In the genomic region with DNA sequence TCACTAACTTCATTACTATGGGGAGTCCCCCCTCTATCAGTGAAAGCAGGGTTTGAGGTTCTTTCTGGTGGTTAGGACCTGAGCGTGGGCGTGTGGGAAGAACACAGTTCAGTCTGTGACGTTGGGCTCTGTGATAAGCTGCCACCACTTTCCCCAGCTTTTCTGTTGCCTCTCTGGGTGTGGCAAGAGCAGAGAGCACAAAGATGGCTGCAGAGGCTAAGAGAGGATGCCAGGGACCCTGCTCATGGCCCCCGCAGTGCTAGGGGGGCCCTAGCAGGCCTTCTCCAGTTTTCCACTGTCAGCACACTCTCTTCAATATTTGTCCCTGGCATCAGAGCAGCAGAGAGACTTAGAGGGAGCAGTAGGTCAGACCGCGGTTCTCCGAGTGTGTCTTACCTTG, we compare ENCODE assay signal across 17 mouse cellular contexts.
DNase-seq lines count a peak whose midpoint lies in the region; ATAC-seq and TF ChIP-seq lines count a peak whose summit lies in the region.
"Had no signal": no experiment of that assay in that cellular context is flagged by ENCODE, and none has a peak within 500 bp of the region (broad histone marks: within the 10 kb centered on the region; RNA-seq: fewer than 3 reads in every experiment).

No protein-coding gene starts in this region.

- no peaks in the 10 kb centered on the region for H3K9me3 ChIP-seq in midbrain, embryonic 10.5 days (replicated peaks)
- no peaks in the 10 kb centered on the region for H3K9me3 ChIP-seq in midbrain, embryonic 11.5 days (ENCODE audit: control insufficient read depth, low read length)
- no peaks in the 10 kb centered on the region for H3K9me3 ChIP-seq in MEL (replicated peaks; ENCODE audit: insufficient read depth, low read length)
- H3K9me3 ChIP-seq in liver, embryonic 12.5 days (replicated peaks): no peaks in the 10 kb centered on the region
- H3K9me3 ChIP-seq: forebrain, embryonic 12.5 days; heart, embryonic 13.5 days; hindbrain, embryonic 12.5 days; lung, embryonic 15.5 days had no signal

- ATAC-seq in midbrain, embryonic 11.5 days (ENCODE audit: low FRiP score): no peak
- peak; percentile 62 for ATAC-seq in liver, embryonic 12.5 days
- ATAC-seq: intestine, postnatal 0 days had no signal

- peaks cover 45% of the 10 kb centered on the region for H3K36me3 ChIP-seq in midbrain, embryonic 10.5 days
- no peaks in the 10 kb centered on the region for H3K36me3 ChIP-seq in midbrain, embryonic 11.5 days (ENCODE audit: control insufficient read depth, insufficient read depth, low read length)
- H3K36me3 ChIP-seq in MEL (ENCODE audit: control insufficient read depth in 1 of 2, insufficient read depth in 2 of 2, low read length in 2 of 2): peaks cover 0 to 23% of the 10 kb centered on the region in 2 experiments; a peak in 2 of 4 replicates
- no peaks in the 10 kb centered on the region for H3K36me3 ChIP-seq in liver, embryonic 12.5 days
- H3K36me3 ChIP-seq: heart, embryonic 13.5 days had no signal

- no peak overlapping the region for H3K9ac ChIP-seq in midbrain, embryonic 11.5 days (ENCODE audit: low read length)
- H3K9ac ChIP-seq in MEL (ENCODE audit: control insufficient read depth, low read depth, low read length, poor library complexity, severe bottlenecking): peak overlapping the region; percentile 70
- no peak overlapping the region for H3K9ac ChIP-seq in liver, embryonic 12.5 days
- H3K9ac ChIP-seq: forebrain, embryonic 12.5 days; heart, embryonic 13.5 days; hindbrain, embryonic 12.5 days; lung, embryonic 15.5 days had no signal

- peak in 1 of 2 experiments; percentile 85; a peak in 3 of 4 replicates for TF ChIP-seq EP300 in MEL (IDR thresholded peaks at IDR 0.05; ENCODE audit: low read depth in 1 of 2, low read length in 2 of 2)

- no peaks in the 10 kb centered on the region for H3K27me3 ChIP-seq in midbrain, embryonic 10.5 days (ENCODE audit: low read depth, poor library complexity, severe bottlenecking)
- no peaks in the 10 kb centered on the region for H3K27me3 ChIP-seq in midbrain, embryonic 11.5 days (ENCODE audit: control insufficient read depth, insufficient read depth, low read length)
- H3K27me3 ChIP-seq in MEL (ENCODE audit: control insufficient read depth in 1 of 2, insufficient read depth in 2 of 2, low read length in 2 of 2): no peaks in the 10 kb centered on the region
- H3K27me3 ChIP-seq in liver, embryonic 12.5 days (replicated peaks): no peaks in the 10 kb centered on the region
- H3K27me3 ChIP-seq: CH12.LX; forebrain, embryonic 12.5 days; heart, embryonic 13.5 days; hindbrain, embryonic 12.5 days; lung, embryonic 15.5 days had no signal

- DNase-seq in midbrain, embryonic 10.5 days (ENCODE audit: low spot score): no peak
- DNase-seq in midbrain, embryonic 11.5 days (ENCODE audit: low spot score, missing footprints): no peak
- DNase-seq in MEL (ENCODE audit: low read depth, low spot score): peak; percentile 93
- DNase-seq in thymus, postnatal 14 days: peak; percentile 47
- DNase-seq in layer of hippocampus, adult 9-11 months: no peak
- DNase-seq in heart, postnatal 36 days: no peak
- DNase-seq: cerebellum, adult 11-12 months; gastrocnemius, postnatal 36 days; kidney, postnatal 14 days had no signal

- whole genome bisulfite sequencing in midbrain, embryonic 10.5 days: 87% methylated on average over 7 of the region's 7 CpGs
- WGBS in midbrain, embryonic 11.5 days: 90% methylated on average over 7 of the region's 7 CpGs
- 59% methylated on average over 7 of the region's 7 CpGs for WGBS in liver, embryonic 12.5 days (ENCODE audit: insufficient replicate concordance)

- peaks cover 14% of the 10 kb centered on the region for H3K79me2 ChIP-seq in MEL (ENCODE audit: control insufficient read depth, insufficient read depth, low read length, poor library complexity)

- TF ChIP-seq POLR2A in MEL (IDR thresholded peaks at IDR 0.05; ENCODE audit: control insufficient read depth in 1 of 2, insufficient read depth in 1 of 2, low read depth in 1 of 2, low read length in 2 of 2, poor library complexity in 1 of 2): peak; percentile 83 to 91

- intact Hi-C loops in heart, postnatal 36 days (cut with DNase I): no loop called here

- peaks cover 49% of the 10 kb centered on the region for H3K4me1 ChIP-seq in midbrain, embryonic 10.5 days
- H3K4me1 ChIP-seq in midbrain, embryonic 11.5 days (ENCODE audit: control insufficient read depth, insufficient read depth, low read length): peaks cover 13% of the 10 kb centered on the region
- peaks cover 4 to 25% of the 10 kb centered on the region in 2 experiments for H3K4me1 ChIP-seq in MEL (ENCODE audit: control insufficient read depth in 1 of 2, insufficient read depth in 2 of 2, low read length in 2 of 2)
- peaks cover 27% of the 10 kb centered on the region for H3K4me1 ChIP-seq in liver, embryonic 12.5 days

- TF ChIP-seq RAD21 in MEL (IDR thresholded peaks at IDR 0.05; ENCODE audit: low read depth, low read length): no peak

- no peak overlapping the region for H3K4me2 ChIP-seq in midbrain, embryonic 11.5 days
- no peak overlapping the region for H3K4me2 ChIP-seq in liver, embryonic 12.5 days
- H3K4me2 ChIP-seq: forebrain, embryonic 12.5 days; heart, embryonic 13.5 days; hindbrain, embryonic 12.5 days; lung, embryonic 15.5 days had no signal

- no peak for TF ChIP-seq CTCF in MEL (IDR thresholded peaks at IDR 0.05 in 2 of 3, conservative IDR thresholded peaks at IDR 0.05 in 1 of 3; ENCODE audit: control insufficient read depth in 1 of 3, insufficient read depth in 1 of 3, low read depth in 2 of 3, low read length in 3 of 3, poor library complexity in 1 of 3, severe bottlenecking in 1 of 3)

- peak overlapping the region; percentile 78 for H3K27ac ChIP-seq in midbrain, embryonic 10.5 days (replicated peaks)
- H3K27ac ChIP-seq in midbrain, embryonic 11.5 days (ENCODE audit: low read depth, low read length): no peak overlapping the region
- peak overlapping the region; percentile 93 for H3K27ac ChIP-seq in MEL (ENCODE audit: control insufficient read depth, low read depth, low read length)
- no peak overlapping the region for H3K27ac ChIP-seq in liver, embryonic 12.5 days
- H3K27ac ChIP-seq: forebrain, embryonic 12.5 days; hindbrain, embryonic 12.5 days; lung, embryonic 15.5 days had no signal

- no peak overlapping the region for H3K4me3 ChIP-seq in midbrain, embryonic 10.5 days
- no peak overlapping the region for H3K4me3 ChIP-seq in midbrain, embryonic 11.5 days (ENCODE audit: low read depth, low read length)
- peak overlapping the region; percentile 65 to 84 for H3K4me3 ChIP-seq in MEL (ENCODE audit: control insufficient read depth in 1 of 2, insufficient read depth in 1 of 2, low read depth in 2 of 2, low read length in 2 of 2)
- no peak overlapping the region for H3K4me3 ChIP-seq in liver, embryonic 12.5 days
- H3K4me3 ChIP-seq: forebrain, embryonic 12.5 days; heart, embryonic 13.5 days; hindbrain, embryonic 12.5 days; lung, embryonic 15.5 days; myocyte had no signal

TF ChIP-seq in MEL, 35 proteins besides CTCF, POLR2A, EP300 and RAD21:
- TF ChIP-seq CHD1 (IDR thresholded peaks at IDR 0.05; ENCODE audit: low read depth, low read length): no peak; the same call in 1 of the 2 replicates
- no peak for TF ChIP-seq ZKSCAN1 (IDR thresholded peaks at IDR 0.05; ENCODE audit: low read depth, low read length)
- no peak for TF ChIP-seq ZNF384 (IDR thresholded peaks at IDR 0.05; ENCODE audit: low read depth, low read length)
- no peak for TF ChIP-seq MXI1 (IDR thresholded peaks at IDR 0.05; ENCODE audit: low read depth, low read length)
- 0 out of 2 replicates have a peak, but pooled peaks have one; percentile 3 for TF ChIP-seq ELF1 (IDR thresholded peaks at IDR 0.05; ENCODE audit: low read depth, low read length)
- TF ChIP-seq NRF1 (IDR thresholded peaks at IDR 0.05; ENCODE audit: insufficient read depth, low read depth, low read length, poor library complexity, severe bottlenecking): no peak
- TF ChIP-seq HCFC1 (IDR thresholded peaks at IDR 0.05; ENCODE audit: low read depth, low read length): peak; percentile 48; the same call in 1 of the 2 replicates
- TF ChIP-seq NELFE (IDR thresholded peaks at IDR 0.05; ENCODE audit: low read depth, low read length): peak; percentile 83
- TF ChIP-seq ZC3H11A (IDR thresholded peaks at IDR 0.05; ENCODE audit: low read depth, low read length): no peak
- TF ChIP-seq ZMIZ1 (IDR thresholded peaks at IDR 0.05; ENCODE audit: low read depth, low read length): peak; percentile 87
- TF ChIP-seq TBP (IDR thresholded peaks at IDR 0.05; ENCODE audit: low read depth, low read length): peak; percentile 88
- no peak for TF ChIP-seq USF2 (IDR thresholded peaks at IDR 0.05; ENCODE audit: borderline replicate concordance in 1 of 2, insufficient read depth in 1 of 2, low read depth in 1 of 2, low read length in 2 of 2)
- TF ChIP-seq POLR2AphosphoS5 (IDR thresholded peaks at IDR 0.05; ENCODE audit: borderline replicate concordance, low read depth, low read length): no peak
- TF ChIP-seq JUND (IDR thresholded peaks at IDR 0.05; ENCODE audit: low read depth, low read length): no peak
- no peak; the same call in 1 of the 2 replicates for TF ChIP-seq RCOR1 (IDR thresholded peaks at IDR 0.05; ENCODE audit: low read depth, low read length)
- no peak for TF ChIP-seq USF1 (IDR thresholded peaks at IDR 0.05; ENCODE audit: low read depth, low read length)
- peak; percentile 77 for TF ChIP-seq ETS1 (IDR thresholded peaks at IDR 0.05; ENCODE audit: low read depth, low read length)
- peak; percentile 67 for TF ChIP-seq POLR2AphosphoS2 (IDR thresholded peaks at IDR 0.05; ENCODE audit: low read length)
- no peak for TF ChIP-seq GABPA (IDR thresholded peaks at IDR 0.05; ENCODE audit: low read depth, low read length)
- TF ChIP-seq MYC (IDR thresholded peaks at IDR 0.05; ENCODE audit: low read depth, low read length): no peak
- TF ChIP-seq GATA1 (IDR thresholded peaks at IDR 0.05; ENCODE audit: low read depth, low read length): peak; percentile 79
- TF ChIP-seq MAZ (IDR thresholded peaks at IDR 0.05; ENCODE audit: low read depth, low read length): no peak; the same call in 1 of the 2 replicates
- no peak for TF ChIP-seq KAT2A (conservative IDR thresholded peaks at IDR 0.05; ENCODE audit: low read depth, low read length)
- TF ChIP-seq UBTF (IDR thresholded peaks at IDR 0.05; ENCODE audit: borderline replicate concordance, insufficient read depth, low read depth, low read length): no peak
- peak; percentile 53 for TF ChIP-seq TCF12 (IDR thresholded peaks at IDR 0.05; ENCODE audit: low read depth, low read length)
- TF ChIP-seq BHLHE40 (IDR thresholded peaks at IDR 0.05; ENCODE audit: borderline replicate concordance, low read depth, low read length): no peak
- peak; percentile 44; the same call in 1 of the 2 replicates for TF ChIP-seq TAL1 (IDR thresholded peaks at IDR 0.05; ENCODE audit: low read length)
- TF ChIP-seq SIN3A (IDR thresholded peaks at IDR 0.05; ENCODE audit: low read length): peak; percentile 79
- no peak for TF ChIP-seq CHD2 (IDR thresholded peaks at IDR 0.05; ENCODE audit: low read length)
- no peak for TF ChIP-seq MAFK (IDR thresholded peaks at IDR 0.05; ENCODE audit: borderline replicate concordance, low read depth, low read length)

Comparison
In these comparisons a context has a peak if more than half of its experiments do, and no peak if none do; other contexts are left out.
1. H3K27ac ChIP-seq: peak in midbrain, embryonic 10.5 days (single experiment) and MEL (single experiment); none in midbrain, embryonic 11.5 days (single experiment) and liver, embryonic 12.5 days (single experiment).
2. DNase-seq: peak in MEL (single experiment) and thymus, postnatal 14 days (single experiment); none in midbrain, embryonic 10.5 days (single experiment), midbrain, embryonic 11.5 days (single experiment), layer of hippocampus, adult 9-11 months (single experiment) and heart, postnatal 36 days (0 of 2).
3. H3K4me3 ChIP-seq: peak in MEL (2 of 2); none in midbrain, embryonic 10.5 days (single experiment), midbrain, embryonic 11.5 days (single experiment) and liver, embryonic 12.5 days (single experiment).